Mouse (Mus musculus) spleen, postnatal 36 days (tissue): Measurements from ENCODE around the gene Taok3.

Source experiments
- DNase-seq, 2 experiments: peaks; one replicate each; pipeline ENCODE4 v3.0.0; 2022; ENCODE audit warnings: low spot score in 2 of 2, mixed read lengths in 1 of 2

Taok3 gene

DNA sequence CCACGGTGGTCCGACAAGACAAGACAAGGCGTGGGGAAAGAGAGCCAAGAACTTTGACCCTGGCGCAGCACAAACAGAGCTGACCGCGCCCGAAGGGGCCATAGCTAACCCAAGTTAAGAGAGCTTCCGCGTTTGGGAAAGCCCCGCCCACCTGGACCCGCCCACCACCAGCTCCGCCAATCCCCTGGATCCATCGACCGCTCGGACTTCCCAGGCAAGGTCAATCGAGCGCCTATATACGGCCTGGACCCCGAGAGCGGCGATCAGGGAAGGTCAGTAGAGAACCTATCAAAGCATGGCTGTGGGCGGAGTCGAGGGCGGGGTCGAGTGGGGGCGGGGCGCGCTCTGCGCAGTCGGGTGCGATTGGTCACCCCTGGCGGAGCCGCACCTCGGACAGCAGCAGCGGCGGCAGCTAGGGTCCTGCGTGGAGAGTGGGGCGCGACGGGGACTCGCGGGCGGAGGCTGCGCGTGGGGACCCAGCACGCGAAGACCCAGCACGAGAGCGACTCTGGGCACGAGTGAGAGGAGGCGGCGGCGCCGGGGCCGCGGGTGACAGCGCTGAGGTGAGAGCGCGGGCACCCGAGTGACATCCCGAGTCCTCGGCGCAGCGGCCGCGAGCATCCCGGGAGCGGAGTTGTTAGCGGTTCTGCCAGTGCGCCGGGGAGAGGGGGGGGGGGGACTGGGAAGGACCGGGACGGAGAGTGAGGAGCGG is at the start of gene Taok3:
TSS of gene Taok3 (plus strand) at position 353 of the 712 bp plus-strand sequence.
- DNase-seq = peak; percentile 99 to 100

DNA sequence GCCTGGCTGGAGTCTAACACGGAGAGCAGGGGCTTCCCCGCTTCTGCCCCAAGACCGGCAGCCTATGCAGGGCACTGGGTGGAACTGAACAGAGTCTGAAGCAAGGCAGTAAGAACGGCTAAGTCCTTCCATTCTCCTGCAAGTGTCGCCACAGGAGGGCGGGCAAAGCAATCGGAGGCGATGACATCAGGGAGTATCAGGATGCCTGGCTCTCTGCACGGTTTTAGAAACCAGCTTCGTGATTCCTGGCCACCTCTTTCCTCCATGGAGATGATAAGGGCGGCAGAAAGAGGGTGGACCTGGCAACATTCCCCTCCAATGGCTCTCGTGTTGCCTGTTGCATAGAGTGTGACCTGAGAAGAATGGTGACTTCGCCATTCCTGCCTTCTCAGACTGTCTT is 32.2 kb upstream of the Taok3 start:
- no peak for DNase-seq

DNA sequence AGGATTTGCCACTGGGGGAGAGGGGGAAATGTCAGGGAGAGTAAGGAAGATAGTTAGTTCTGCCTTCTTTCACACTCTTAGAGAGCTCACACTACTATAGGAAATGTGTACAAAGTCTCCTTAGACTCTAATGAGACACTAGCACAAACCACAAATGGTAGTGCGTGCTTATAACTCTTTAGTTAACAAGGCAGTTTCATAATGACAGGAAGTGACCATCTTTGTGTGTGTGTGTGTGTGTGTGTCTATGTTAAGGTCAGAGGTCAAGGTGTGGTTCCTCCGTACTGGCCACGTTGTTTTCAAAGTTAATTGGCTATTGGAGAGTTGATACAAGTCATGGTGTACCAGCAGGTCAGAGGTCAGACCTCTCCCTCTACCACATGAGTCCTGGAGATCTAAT is 30.8 kb upstream of the Taok3 start:
- no peak for DNase-seq

DNA sequence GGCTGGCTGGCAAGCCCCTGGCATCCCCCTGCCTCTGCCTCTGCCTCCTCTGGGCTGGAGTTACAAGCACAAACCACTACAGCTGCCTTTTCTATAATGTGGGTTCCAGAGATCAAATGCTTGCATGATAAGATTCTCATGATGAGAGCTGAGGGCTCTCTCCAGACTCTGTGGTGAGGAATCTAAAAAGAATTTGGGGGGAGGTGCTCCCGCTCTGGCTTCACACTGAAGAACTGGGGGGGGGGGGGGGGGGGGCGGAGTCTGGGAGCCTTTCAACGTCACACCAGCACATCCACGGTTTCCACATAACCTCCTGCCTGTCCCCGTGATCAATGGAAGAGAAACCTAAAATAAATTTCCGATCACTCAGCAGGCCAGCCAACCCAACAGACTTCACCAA is 30.1 kb upstream of the Taok3 start:
- no peak for DNase-seq

DNA sequence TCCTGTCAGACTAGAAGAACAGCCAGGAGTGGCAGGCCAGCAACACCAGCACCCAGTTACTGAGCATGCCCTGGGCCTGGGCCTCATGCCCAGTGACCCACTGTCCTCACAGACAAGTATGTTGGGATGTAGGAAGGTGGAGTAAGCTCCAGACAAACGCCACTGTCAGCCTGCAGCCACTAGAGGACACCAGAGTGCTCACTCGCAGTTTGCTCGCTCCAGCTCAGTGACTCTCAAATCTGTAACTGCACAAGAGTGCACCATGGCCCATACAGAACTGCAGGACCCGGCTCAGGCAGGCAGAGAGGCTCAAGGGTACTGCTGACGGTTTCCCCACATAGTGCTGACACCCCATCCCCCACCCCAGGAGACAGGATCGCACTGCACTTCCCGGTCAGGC is 25.5 kb upstream of the Taok3 start:
- DNase-seq = no peak

DNA sequence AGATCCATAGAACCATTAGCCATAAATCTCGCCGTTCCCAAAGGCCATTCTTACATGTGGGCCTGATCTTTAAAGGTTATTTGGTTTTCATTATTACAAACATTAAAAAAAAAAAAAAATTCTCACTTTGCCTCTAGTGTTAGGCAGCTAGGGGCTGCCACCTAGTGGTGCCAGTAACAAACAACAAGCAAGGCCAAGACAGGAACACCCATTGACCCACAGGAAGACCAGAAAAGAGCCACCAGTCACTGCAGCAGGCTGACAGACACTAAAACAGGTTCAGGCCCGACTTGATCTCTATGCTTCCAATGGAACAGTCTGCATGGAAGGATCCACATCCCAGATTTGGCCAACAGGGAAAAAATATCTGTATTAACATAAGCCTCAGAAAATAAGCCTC is 23.2 kb upstream of the Taok3 start:
- peak; percentile 30 to 37 for DNase-seq

DNA sequence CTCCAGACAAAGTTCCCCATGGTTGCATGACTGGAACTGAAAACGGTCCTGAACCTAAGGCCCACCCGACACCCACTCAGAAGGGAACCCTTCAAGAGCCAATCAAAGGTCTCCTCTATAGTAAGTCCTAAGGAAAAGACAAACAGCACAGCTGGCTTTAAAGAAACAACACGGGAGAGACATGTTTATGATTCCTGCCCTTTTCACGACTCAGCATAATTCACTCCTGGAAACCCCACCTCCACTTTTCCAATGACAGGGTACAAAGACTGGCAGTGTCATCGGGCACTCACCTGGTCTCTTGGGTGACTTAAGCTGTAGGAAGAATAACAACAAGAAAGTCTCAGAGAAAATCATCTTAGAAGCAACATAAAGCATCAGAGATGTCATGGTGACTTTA is 20.9 kb upstream of the Taok3 start:
- DNase-seq = no peak

DNA sequence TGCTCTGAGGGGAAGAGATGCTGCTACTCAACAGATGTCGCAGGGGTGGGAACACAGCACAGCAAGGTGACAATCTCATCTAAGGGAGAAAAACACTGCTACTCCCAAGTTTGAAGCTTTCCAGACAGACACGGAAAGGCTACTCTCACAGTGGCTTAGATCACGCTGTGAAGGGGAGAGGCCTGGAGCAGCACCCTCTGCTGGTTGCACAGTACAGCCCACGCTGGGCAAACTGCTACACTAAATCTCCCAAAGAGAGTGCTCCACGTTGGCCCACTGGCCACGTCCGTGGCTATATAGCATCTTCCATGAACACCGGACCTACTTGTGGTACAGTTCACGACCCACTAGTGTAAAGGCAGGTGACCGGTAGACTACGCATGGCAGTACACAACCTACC is 20.2 kb upstream of the Taok3 start:
- DNase-seq = no peak

DNA sequence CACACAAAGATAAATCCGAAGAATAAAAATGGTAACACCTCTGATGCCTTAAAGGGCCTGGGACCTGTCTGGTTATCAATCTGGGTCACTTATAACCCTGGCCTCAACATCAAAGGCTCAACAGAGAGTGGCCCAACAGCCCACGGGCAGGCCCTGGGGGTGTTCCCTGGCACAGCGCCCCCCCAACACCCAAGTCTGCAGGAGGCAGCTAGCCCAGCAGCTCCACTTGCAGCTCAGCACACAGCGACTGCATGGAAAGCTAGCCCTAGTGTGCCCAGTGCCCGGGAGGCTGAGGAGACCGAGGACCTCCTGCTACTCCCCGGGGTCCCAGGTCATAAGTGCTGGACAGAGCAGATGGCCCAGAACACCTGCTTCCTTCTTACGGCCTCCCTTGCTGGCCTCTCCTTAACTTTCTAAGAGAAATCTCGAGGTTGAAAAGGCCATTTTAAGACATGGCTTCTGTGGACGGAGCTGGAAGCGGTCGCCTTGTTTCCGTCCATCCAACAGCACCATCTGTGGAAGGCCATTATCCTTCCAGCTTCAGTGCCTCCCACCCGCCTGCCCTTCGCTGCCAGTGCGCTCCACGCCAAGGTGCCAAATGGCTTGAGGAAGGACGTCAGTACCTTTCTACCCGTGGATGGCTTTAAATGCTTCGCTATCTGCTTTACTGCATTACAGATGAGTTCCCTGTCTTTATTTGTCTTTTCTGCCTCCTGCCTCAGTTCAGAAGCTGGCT is 16.6 kb upstream of the Taok3 start:
- no peak for DNase-seq

DNA sequence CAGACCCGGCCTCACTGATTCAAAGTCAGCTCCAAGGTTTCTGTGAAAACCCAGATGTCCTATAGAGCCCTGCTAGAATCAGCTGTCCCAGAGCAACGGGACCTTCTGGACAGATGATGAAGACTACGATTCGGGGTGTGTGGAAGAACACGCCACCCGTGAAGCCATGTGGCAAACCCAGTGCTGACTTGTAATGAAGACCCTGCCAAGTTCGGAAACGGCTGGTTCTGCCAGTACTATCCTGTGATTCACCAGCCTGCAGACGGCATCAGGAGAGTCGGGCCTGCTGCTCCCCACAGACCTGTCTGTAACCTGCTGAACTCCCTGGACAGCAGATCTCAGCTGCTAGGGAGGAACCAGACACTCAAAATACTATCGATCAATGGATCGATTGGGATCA is 15.6 kb upstream of the Taok3 start:
- no peak for DNase-seq

DNA sequence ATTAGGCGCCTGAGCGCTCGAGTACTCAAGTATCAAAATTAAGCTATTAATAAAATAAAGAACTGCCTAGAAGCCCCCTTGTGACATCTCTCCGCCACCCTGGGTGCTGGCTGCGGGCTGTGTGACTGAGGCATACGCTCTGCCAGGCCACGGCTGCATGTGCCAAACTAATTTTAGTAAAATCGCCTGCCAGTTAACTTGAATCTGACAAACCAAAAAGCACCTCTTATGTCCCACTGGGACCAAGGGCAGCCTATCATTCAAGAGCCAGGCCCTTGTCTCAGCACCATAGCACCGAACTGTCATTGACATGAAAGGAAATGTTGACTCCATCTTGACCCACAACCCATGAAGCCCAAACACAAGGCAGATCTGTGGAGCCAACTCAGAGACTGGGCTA is 14.2 kb upstream of the Taok3 start:
- no peak for DNase-seq

DNA sequence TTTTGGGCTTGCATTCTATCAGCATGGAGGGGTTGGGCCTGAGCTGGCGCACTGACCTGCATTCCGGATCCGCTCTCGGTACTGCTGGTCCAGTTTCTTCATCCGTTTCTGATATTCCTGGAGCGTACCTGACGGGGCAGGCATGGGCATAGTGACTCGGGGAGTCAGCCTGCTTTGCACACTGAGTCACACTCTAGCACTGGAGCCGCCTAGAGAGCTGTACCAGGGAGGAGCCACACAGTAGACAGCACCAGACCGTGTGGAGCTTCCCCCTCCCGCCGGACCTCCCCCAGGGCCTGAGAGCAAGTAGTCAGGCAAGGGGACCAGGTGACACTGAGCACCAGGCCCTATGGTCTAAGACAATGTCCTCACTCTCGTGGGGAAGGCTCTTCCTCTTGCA is 11.6 kb upstream of the Taok3 start:
- DNase-seq = no peak

DNA sequence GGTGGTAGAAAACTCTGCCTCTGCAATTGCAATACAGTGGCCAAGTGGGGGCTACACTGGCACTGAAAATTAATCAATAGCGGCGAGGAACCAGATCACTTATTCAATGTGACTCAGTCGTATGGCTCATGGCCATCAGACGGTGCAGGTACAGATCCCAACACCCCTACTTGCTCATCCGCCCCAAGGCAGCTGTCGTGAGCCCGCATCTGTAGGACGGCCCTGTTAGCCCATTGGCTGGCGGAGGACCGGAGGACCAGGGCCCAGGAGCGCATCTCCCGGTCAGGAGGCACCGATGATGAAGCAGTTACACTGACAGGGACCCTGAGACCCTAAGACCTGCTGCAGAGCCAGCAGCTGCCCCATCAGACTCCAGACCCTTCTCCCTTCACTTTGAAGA is 11.2 kb upstream of the Taok3 start:
- DNase-seq = no peak

DNA sequence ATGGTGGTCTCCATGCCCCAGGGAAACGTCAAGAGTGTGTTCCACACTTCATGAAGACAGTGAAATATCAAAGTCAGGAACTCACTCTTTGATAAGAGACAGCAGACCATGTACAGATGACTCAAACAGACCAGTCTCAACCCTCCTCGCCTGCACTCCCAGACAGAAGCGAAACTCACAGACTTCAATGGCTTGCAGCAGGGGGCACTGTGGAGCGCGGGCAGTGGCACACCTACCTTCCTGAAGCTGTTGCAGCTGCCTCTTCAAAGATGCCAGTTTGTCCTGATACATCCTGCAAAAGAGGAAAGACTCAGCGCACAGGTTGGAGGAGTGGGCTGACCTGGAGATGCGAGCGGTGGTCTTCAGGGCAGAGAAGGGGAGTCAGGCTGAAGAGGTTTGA is 10.4 kb upstream of the Taok3 start:
- no peak for DNase-seq

DNA sequence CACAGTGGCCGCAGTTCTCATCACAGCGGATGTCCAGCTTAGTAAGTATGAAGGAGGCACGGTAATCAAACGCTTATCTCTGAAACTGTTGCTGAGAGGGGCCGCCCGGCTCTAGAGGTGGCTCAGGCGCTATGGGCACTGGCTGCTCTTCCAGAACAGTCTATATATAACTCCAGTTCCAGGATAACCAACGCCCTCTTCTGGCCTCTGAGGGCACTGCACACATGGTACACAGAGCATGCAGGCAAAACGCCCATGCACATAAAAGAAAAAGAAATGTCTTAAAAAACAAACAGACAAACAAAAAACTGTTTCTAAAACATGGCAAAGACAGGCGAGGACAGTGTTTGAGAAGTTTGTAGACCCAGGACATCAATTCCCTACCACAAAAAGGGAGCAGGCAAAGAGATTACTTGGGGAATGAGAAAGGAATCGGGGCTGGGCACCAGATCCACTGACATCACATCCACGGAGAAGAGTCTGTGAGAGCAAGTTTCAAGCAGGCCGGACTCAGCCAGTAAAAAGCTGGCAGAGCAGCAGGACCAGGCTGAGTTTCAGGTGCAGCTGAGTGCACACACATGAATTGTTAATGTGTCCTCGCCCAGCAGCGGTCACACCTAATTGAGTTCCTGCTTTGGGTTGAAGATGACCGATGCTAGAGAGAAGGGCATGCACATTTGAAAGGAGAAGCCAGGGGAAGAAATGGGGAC is 8.7 kb upstream of the Taok3 start:
- no peak for DNase-seq

DNA sequence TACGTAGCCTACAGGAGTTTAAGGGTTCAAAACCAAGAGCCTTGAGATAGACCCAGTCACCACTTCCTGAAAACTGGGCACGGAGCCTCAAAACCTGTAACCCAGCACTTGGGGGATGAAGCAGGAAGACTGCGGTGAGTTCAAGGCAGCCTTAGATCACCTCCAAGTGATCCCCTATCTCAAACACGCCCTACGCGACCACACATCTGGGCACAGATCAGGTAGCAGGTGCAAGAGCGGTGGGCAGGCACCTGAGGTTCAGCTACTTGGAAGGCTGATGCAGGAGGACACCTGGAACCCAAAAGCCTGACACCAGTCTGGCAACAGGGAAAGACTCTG is 8.2 kb upstream of the Taok3 start:
- no peak for DNase-seq

DNA sequence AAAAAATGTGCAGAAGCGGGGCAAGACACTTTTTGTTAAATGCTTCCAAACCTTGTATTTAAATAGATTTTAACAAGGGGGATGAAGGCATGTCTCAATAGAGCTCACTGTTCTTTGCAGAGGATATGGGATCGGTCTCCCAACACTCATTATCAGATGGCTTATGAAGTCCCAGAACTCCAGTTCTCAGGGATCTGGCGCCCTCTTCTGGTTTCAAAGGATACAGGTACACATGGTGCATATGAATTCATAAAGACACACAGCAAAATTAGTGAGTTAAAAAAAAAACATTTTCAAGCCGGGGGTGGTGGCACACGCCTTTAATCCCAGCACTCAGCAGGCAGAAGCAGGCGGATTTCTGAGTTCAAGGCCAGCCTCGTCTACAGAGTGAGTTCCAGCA is 6.6 kb upstream of the Taok3 start:
- no peak for DNase-seq

DNA sequence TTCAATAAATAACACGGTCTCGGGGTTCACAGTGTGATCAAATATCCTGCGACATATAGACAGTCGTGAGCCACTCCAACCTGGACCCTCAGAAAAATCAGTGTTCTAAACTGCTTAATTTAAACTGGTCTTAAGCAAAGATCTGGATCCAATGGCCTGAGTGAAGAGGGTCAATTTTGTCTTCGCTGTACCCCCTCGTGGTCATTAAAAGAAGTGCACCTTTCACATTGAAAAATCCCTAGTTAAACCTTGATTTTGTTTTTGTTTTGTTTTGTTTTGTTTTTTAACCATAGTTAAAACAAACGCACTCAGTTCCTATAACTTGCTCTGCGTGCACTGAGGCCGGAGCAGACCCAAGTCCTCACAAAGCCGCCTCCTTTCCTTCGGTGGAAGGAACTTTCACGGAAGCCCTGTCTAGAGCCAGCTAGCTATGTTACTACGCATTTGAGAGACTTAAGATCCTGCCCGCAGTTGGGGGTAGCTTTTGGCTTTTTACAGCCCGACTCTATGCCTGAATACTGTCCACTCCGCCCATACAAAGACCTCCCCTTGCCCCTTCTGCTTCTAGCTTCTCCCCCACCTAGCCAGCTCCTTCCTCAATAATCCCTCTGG is 5.2 kb upstream of the Taok3 start:
- no peak for DNase-seq

DNA sequence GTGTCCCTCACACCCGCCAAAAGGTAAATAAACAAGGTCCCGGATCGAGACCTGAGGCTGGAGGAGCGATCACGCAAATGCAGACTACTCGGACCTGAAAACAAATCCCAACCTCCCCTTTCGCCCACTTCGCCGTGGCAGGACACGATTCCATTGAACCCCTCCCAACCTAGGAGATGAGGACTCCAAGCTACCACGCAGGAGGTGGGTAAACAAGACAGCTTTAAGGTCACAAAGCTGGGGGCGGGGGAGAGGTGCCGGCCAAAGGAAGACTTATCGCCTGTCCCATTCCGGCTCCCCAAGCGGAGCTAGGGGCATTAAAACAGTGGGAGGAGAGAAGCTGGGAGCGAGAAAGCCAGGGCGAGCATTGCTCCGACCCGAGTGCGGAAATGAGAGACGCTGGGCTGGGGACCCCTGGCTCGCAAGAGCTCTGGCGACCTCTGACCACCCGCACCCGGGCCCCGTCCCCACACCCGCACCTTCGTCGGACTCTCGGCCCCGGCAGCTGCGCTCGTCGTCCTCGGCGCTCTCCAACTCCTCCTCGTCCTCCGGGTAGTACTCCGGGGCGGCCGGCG is 4.6 kb upstream of the Taok3 start:
- peak; percentile 13 to 36 for DNase-seq

DNA sequence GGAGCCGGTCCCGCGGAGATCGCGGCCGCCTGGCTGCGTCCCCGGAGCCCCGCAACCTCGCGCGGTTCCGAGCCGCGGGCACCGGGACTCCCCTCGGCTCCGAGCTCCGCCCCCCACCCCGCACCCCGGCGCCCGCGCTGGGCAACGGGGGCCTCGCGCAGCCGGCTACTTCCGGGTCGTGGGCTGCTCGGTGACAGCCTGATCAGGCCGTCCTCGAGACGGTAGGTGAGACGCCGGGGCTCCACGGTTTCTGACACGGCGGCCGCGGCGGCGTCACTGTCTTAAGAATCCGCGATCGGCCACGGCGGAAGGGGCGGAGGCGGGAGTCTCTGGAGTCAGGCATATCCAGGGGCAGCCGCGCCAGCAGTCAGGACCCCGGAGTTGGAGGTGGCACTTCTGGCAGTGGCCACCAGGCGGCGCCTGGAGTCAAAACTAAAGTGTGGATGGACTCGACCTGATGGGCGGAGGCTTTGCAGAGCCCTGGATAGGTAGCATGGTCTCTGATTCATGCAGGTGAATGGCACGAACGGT is 4.0 kb upstream of the Taok3 start, which contains the start of gene Suds3:
TSS of gene Suds3 (minus strand) at position 278 of the 531 bp plus-strand sequence.
- DNase-seq = peak; percentile 87 to 94

DNA sequence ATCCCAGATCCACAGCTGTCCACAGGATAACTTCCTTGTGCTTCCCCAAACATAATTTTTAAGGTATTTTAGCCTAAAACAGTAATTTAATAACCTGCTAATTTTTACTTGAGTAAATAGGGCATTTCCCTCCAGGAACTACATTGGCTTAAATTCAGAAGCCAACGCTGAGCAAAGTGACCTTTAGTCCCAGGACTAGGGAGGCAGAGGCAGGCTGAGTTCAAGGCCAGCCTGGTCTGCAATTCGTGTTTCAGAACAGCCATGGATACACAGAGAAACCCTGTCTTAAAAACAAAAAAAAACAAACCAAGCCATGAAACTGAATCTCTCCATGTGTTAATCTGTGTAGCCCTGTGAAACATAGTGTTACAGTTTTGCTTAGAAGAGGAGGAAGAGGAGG is 3.3 kb upstream of the Taok3 start:
- DNase-seq = no peak

DNA sequence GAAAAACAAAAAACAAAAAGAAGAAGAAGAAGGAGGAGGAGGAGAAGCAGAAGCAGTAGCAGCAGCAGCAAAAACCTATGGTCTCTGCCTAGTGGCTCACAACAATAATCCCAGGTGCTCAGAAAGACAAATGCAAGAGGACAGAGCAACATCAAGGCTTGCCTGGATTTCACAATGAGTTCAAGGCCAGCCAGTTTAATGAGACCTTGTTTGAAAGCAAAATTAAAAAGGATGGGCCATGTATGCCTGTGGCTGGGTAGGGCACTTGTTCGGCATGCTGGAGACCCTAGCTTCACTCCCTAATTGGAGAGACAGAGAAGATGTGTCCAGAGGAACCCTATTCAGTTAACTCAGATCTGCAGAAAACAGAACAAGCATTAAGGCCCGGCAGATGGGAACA is 2.7 kb upstream of the Taok3 start:
- no peak for DNase-seq
